Mouse (Mus musculus): ENCODE data around the gene 1110032A03Rik. TPM values are rescaled to one million over a fixed set of nuclear protein-coding genes. Genes with fewer than 3 reads are reported as not detected.

1110032A03Rik gene
- polyA plus RNA-seq (2017; shearing (Covaris generic)): 10.6 TPM

DNA sequence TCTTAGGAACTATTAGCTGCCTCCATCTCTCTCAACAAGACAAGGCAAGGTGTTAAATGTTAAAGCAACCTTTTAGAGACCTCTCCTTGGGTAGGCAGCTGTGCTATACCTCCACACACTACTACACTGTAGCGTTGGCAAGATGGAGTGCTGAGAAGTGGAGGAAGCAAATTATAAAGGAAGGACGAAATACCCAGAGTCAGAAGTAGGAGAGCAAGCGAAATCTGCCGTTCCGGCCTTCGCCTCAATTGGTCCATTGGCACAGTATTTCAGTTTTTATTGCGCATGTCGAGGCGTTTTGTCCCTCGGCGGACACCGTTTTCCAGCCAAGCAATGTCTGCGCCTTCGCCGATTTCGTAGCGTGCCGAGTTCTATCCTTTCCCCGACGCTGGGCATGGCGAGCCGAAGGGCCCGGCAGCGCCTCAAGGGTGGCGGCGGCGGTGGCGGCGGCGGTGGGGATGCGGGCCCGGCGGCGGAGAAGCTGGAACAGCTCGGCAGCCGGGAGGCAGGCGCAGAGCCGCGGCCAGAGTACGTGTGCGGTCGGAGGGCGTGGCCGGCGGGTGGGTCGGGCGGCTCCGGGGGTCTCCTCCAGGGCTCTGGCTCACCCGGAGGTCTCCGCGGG lies at the start of gene 1110032A03Rik, which contains the start of gene Alg9:
TSS of gene 1110032A03Rik (minus strand) at position 530 of the 622 bp plus-strand sequence.
TSS of gene Alg9 (plus strand) at position 29 of the 622 bp plus-strand sequence.

DNA sequence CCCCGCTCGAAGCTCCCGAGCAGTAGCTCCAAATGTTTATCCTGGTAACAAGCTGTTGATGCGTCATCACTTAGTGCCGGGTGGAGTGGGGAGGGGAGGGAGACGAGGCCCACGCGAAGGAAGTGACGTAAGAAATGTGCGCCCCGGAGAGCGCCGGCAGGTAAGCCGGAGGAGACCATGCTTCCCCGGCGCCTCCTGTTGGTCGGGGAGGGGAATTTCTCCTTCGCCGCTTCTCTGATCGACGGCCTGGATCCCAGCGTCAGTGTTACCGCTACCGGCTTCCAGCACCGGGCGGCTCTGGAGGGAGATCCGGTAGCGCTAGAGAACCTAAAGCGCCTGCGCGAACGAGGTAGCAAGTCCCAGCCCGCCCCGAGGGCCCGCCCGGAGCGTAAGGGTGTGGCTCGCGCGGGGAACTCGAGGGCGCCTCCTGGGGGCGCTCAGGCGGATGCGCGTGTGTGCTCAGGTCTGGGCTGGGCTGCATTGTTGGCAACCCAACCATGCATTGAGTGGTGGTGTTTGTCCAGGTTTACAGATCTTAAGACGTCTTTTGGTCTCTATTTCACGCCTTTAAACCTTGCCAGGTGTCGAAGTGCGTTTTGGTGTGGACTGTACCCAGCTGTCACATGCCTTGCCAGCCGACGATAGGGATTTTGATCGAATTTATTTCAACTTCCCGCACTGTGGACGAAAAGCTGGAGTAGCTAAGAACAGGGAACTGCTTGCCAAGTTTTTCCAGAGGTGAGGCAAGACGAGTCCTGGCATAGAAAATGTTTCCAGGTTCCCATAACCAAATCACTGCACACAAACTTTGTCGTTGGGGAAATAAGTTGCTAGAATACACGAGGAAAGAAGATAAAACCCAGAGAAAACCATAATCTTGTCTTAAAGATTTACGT lies 7.0 kb downstream of the 1110032A03Rik start, which contains the start of gene Fdxacb1:
TSS of gene Fdxacb1 (plus strand) at position 130 of the 896 bp plus-strand sequence.

DNA sequence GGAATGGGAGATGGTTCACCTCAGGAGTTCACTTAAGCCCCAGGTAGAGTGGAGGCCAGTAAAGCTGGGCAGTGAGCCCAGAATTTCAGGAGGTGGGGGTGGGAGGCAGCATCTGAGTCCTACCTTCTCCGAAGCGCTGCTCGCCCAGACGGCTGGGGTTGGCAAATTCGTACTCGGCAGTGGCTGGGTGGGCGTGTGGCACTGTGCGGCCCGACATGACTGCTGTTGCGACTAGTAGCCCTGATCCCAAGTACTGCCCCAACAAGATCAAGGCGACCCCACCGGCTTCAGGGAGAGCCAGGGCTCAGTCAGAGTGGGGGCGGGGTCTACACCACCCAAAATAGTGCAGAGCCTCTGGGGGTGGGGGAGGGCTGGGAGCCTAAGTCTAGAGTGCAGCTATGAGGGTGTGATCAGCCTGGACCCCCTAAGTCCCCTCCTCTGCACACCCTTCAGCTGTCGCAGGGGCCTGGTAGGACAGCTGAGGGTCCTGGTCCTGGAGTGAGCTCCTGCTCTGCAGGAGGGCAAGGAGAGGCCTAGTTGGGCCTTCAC lies 23.2 kb downstream of the 1110032A03Rik start, which contains the start of gene Hspb2:
TSS of gene Hspb2 (minus strand) at position 301 of the 549 bp plus-strand sequence.

DNA sequence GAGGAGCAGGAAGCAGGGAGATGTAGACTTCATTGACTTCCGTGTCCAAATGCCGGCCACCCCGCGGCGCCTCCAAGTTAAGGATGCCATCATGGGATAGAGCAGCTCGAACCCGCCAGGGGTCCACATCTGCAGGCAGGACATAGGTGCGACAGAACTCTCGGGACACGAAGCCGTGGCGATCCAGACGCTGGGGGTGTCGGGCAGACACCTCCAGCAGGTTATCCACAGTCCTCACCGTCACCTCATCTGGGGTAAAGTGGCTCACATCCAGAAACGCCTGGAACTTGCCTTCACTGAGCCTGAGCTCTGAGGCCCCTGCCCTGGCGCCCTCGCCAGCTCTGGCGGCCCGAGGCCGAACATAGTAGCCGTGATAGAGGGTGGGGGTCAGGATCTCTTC lies 24.0 kb downstream of the 1110032A03Rik start, which contains the start of gene Cryab:
TSS of gene Cryab (plus strand) at position 3 of the 400 bp plus-strand sequence.

DNA sequence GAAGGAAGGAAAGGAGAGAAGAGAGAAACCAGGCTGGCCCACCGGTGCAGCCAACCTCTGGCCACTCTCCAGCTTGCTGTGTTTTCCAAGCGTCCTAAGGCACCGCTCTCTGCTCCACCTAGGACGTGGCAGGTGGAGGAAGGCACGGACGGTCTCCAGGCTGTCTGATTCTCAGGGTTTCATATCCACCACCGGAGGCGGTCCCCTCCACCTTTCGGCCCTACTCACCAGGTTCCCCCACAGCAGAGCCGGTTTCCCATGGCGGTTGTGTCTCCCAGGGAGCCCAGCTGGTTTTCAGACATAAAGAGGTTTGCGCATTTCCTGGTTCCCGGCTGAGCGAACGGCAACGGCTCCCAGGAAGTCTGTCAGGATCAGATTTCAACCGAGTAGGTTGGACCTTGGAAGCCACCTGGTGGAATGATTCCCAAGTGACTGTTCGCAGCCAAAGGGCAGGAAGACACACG lies 29.1 kb downstream of the 1110032A03Rik start, which contains the start of gene 2310030G06Rik:
TSS of gene 2310030G06Rik (minus strand) at position 323 of the 464 bp plus-strand sequence.

DNA sequence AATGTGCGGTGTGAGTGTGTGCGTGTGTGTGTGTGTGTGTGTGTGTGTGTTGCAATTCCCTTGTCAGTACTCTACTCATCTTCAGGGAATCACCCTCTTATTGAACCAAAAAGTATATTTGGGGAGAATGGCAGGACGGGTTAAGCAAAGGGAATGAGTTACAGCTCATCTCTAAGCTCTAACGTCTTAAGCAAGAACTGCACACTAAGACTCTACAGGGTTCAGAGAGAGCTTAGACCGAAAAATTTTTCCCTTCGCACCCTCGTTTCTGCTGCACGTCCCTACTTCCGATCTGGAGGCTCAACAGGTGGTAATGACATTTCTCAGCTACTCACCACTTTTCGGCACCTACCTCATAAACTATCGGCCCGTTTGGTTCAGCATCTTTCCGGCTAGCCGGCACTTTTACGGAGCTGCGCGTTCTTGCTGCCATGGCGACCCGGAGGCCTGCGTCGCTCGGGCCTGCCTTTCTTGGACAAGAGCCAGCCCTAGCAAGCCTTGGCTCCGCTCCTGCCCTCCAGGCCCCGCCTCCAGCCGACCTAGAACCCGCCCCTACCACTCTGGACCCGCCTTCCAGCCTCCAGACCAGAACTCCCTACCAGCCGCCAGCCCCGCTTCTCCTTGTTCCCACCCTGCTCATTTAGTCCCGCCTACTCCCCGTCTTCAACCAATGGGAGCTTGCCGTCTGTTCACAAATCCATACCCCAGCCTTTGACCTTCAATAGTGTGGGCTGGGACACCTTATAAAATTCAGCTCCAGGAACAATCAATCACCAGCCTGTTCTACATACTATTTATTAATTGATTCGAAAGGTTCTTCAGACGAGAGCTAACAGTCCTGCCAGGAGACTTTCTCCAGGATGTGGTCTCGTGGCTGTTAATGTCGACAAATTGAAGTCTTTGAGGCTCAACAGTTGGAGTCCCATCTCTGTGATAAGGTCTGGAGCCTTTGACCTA lies 36.1 kb downstream of the 1110032A03Rik start, which contains the start of gene Dixdc1:
TSS of gene Dixdc1 (minus strand) at position 604 of the 957 bp plus-strand sequence.

Other genes starting within 250 kb of the 1110032A03Rik start
- gene Pts, start 246.8 kb downstream of the 1110032A03Rik start, polyA plus RNA-seq (2017; shearing (Covaris generic)): 52.5 TPM
- gene Il18, start 220.7 kb downstream of the 1110032A03Rik start, polyA plus RNA-seq (2017; shearing (Covaris generic)): 3.7 TPM
- gene Bco2, start 220.3 kb downstream of the 1110032A03Rik start, polyA plus RNA-seq (2017; shearing (Covaris generic)): 0.17 TPM
- gene Tex12, start 214.2 kb downstream of the 1110032A03Rik start, polyA plus RNA-seq (2017; shearing (Covaris generic)): not detected
- 80.5 TPM for gene Sdhd, start 171.7 kb downstream of the 1110032A03Rik start, polyA plus RNA-seq (2017; shearing (Covaris generic))
- 54.4 TPM for gene Timm8b, start 171.6 kb downstream of the 1110032A03Rik start, polyA plus RNA-seq (2017; shearing (Covaris generic))
- not detected for gene Pih1d2, start 158.2 kb downstream of the 1110032A03Rik start, polyA plus RNA-seq (2017; shearing (Covaris generic))
- gene Nkapd1, start 158.1 kb downstream of the 1110032A03Rik start, polyA plus RNA-seq (2017; shearing (Covaris generic)): 23.9 TPM
- 33.5 TPM for gene Dlat, start 115.7 kb downstream of the 1110032A03Rik start, polyA plus RNA-seq (2017; shearing (Covaris generic))
- gene Dixdc1, start 36.0 kb downstream of the 1110032A03Rik start, polyA plus RNA-seq (2017; shearing (Covaris generic)): not detected
- not detected for gene 2310030G06Rik, start 29.0 kb downstream of the 1110032A03Rik start, polyA plus RNA-seq (2017; shearing (Covaris generic))
- gene Cryab, start 24.2 kb downstream of the 1110032A03Rik start, polyA plus RNA-seq (2017; shearing (Covaris generic)): not detected
- not detected for gene Hspb2, start 23.2 kb downstream of the 1110032A03Rik start, polyA plus RNA-seq (2017; shearing (Covaris generic))
- 9.1 TPM for gene Fdxacb1, start 7.3 kb downstream of the 1110032A03Rik start, polyA plus RNA-seq (2017; shearing (Covaris generic))
- 19.0 TPM for gene Alg9, start 501 bp downstream of the 1110032A03Rik start, polyA plus RNA-seq (2017; shearing (Covaris generic))
- 51.8 TPM for gene Ppp2r1b, start 69.8 kb upstream of the 1110032A03Rik start, polyA plus RNA-seq (2017; shearing (Covaris generic))
- gene Sik2, start 233.6 kb upstream of the 1110032A03Rik start, polyA plus RNA-seq (2017; shearing (Covaris generic)): 64.1 TPM

Data from effector memory CD4-positive, alpha-beta T cell, adult 5 months (primary cell).